Mouse (Mus musculus) layer of hippocampus, adult 9-10 months (tissue): ENCODE measurements around the gene Atp2b1.
A peak's percentile ranks its signal among the peaks of the same experiment; 100 is the strongest.

Experiments used
- DNase-seq: peaks from one replicate; pipeline ENCODE4 v3.0.0; 2022; ENCODE audit warnings: low spot score

Gene Atp2b1

GRCm38 (mm10) chr10:98916011-98916780 lies 2.0 kb downstream of the Atp2b1 start:
- no peak for DNase-seq

- DNase-seq, result no peak
These were observed 2.7 kb downstream of the Atp2b1 start for GRCm38 (mm10) chr10:98916781-98917340.

- no peak for DNase-seq
These were observed 10.9 kb downstream of the Atp2b1 start for GRCm38 (mm10) chr10:98925081-98925480.

GRCm38 (mm10) chr10:98926991-98927390 lies 12.8 kb downstream of the Atp2b1 start:
- no peak for DNase-seq

- DNase-seq, result no peak
These were observed 15.2 kb downstream of the Atp2b1 start for GRCm38 (mm10) chr10:98929444-98929843.

GRCm38 (mm10) chr10:98930143-98930542 lies 15.9 kb downstream of the Atp2b1 start:
- DNase-seq, result no peak

GRCm38 (mm10) chr10:98940137-98940536 lies 25.9 kb downstream of the Atp2b1 start:
- DNase-seq, result no peak

GRCm38 (mm10) chr10:98940799-98941198 lies 26.6 kb downstream of the Atp2b1 start:
- DNase-seq, result no peak

GRCm38 (mm10) chr10:98941991-98942390 lies 27.8 kb downstream of the Atp2b1 start:
- DNase-seq, result no peak

GRCm38 (mm10) chr10:98942999-98943398 lies 28.8 kb downstream of the Atp2b1 start:
- no peak for DNase-seq

GRCm38 (mm10) chr10:98943894-98944293 lies 29.7 kb downstream of the Atp2b1 start:
- no peak for DNase-seq

- DNase-seq, result no peak
These were observed 32.0 kb downstream of the Atp2b1 start for GRCm38 (mm10) chr10:98946031-98946791.

- DNase-seq, result no peak
These were observed 33.0 kb downstream of the Atp2b1 start for GRCm38 (mm10) chr10:98947206-98947605.

- no peak for DNase-seq
These were observed 33.9 kb downstream of the Atp2b1 start for GRCm38 (mm10) chr10:98948096-98948495.

GRCm38 (mm10) chr10:98949750-98950149 lies 35.5 kb downstream of the Atp2b1 start:
- no peak for DNase-seq

- DNase-seq, result no peak
These were observed 37.4 kb downstream of the Atp2b1 start for GRCm38 (mm10) chr10:98951286-98952270.

GRCm38 (mm10) chr10:98954230-98954993 lies 40.2 kb downstream of the Atp2b1 start:
- DNase-seq, result no peak

- no peak for DNase-seq
These were observed 41.9 kb downstream of the Atp2b1 start for GRCm38 (mm10) chr10:98956124-98956523.

- no peak for DNase-seq
These were observed 44.5 kb downstream of the Atp2b1 start for GRCm38 (mm10) chr10:98958752-98959151.

- peak; percentile 43 for DNase-seq
These were observed 45.2 kb downstream of the Atp2b1 start for GRCm38 (mm10) chr10:98959385-98959784.

GRCm38 (mm10) chr10:98960911-98961310 lies 46.7 kb downstream of the Atp2b1 start:
- no peak for DNase-seq
